Mouse (Mus musculus): ENCODE measurements around the gene Unc119. TPM values are rescaled to one million over a fixed set of nuclear protein-coding genes. Genes with fewer than 3 reads are reported as not detected.

Gene Unc119
- polyA plus RNA-seq, 1 experiment from 2014 or later = 93.2 TPM

GRCm38 (mm10) chr11:78377549-78378159, 34.4 kb downstream of the Unc119 start:
- no peaks in the 10 kb centered on the region for H3K27me3 ChIP-seq
- no peak for ATAC-seq (ENCODE audit: insufficient number of reproducible peaks, insufficient read depth, low FRiP score, low TSS enrichment)
- no peaks in the 10 kb centered on the region for H3K36me3 ChIP-seq
- peaks cover 3% of the 10 kb centered on the region for H3K4me1 ChIP-seq
- no peak overlapping the region for H3K27ac ChIP-seq
- WGBS = 47% methylated on average over 12 of the region's 12 CpGs
- no peak overlapping the region for H3K9ac ChIP-seq
- no peak overlapping the region for H3K4me2 ChIP-seq (replicated peaks)
- no peaks in the 10 kb centered on the region for H3K9me3 ChIP-seq
- H3K4me3 ChIP-seq = no peak overlapping the region

- 0 out of 2 replicates have a peak, but pooled peaks cover 6% of the 10 kb centered on the region for H3K4me1 ChIP-seq
- H3K9me3 ChIP-seq = no peaks in the 10 kb centered on the region
- H3K27ac ChIP-seq = no peak overlapping the region
- 85% methylated on average over 4 of the region's 4 CpGs for WGBS
- ATAC-seq (ENCODE audit: insufficient number of reproducible peaks, insufficient read depth, low FRiP score, low TSS enrichment) = no peak
- H3K9ac ChIP-seq = no peak overlapping the region
- H3K36me3 ChIP-seq = no peaks in the 10 kb centered on the region
- H3K27me3 ChIP-seq = no peaks in the 10 kb centered on the region
- no peak overlapping the region for H3K4me2 ChIP-seq (replicated peaks)
- H3K4me3 ChIP-seq = no peak overlapping the region
Observed at GRCm38 (mm10) chr11:78380351-78380750, 37.1 kb downstream of the Unc119 start.

- H3K4me2 ChIP-seq (replicated peaks) = no peak overlapping the region
- H3K36me3 ChIP-seq = no peaks in the 10 kb centered on the region
- H3K27ac ChIP-seq = no peak overlapping the region
- no peak overlapping the region for H3K9ac ChIP-seq
- 72% methylated on average over 3 of the region's 3 CpGs for WGBS
- H3K4me1 ChIP-seq = 0 out of 2 replicates have a peak, but pooled peaks cover 6% of the 10 kb centered on the region
- no peak for ATAC-seq (ENCODE audit: insufficient number of reproducible peaks, insufficient read depth, low FRiP score, low TSS enrichment)
- H3K4me3 ChIP-seq = no peak overlapping the region
- H3K27me3 ChIP-seq = no peaks in the 10 kb centered on the region
- no peaks in the 10 kb centered on the region for H3K9me3 ChIP-seq
Observed at GRCm38 (mm10) chr11:78380996-78381395, 37.7 kb downstream of the Unc119 start.

GRCm38 (mm10) chr11:78382286-78382685, 39.0 kb downstream of the Unc119 start:
- H3K9me3 ChIP-seq = no peaks in the 10 kb centered on the region
- H3K4me3 ChIP-seq = no peak overlapping the region
- no peak for ATAC-seq (ENCODE audit: insufficient number of reproducible peaks, insufficient read depth, low FRiP score, low TSS enrichment)
- no peaks in the 10 kb centered on the region; the same call in 1 of the 2 replicates for H3K27me3 ChIP-seq
- H3K27ac ChIP-seq = no peak overlapping the region
- 67% methylated on average over 7 of the region's 7 CpGs for WGBS
- 0 out of 2 replicates have a peak, but pooled peaks cover 6% of the 10 kb centered on the region for H3K4me1 ChIP-seq
- no peaks in the 10 kb centered on the region for H3K36me3 ChIP-seq
- no peak overlapping the region for H3K9ac ChIP-seq
- H3K4me2 ChIP-seq (replicated peaks) = no peak overlapping the region

GRCm38 (mm10) chr11:78382701-78383100, 39.4 kb downstream of the Unc119 start:
- no peak for ATAC-seq (ENCODE audit: insufficient number of reproducible peaks, insufficient read depth, low FRiP score, low TSS enrichment)
- H3K36me3 ChIP-seq = no peaks in the 10 kb centered on the region
- no peaks in the 10 kb centered on the region for H3K9me3 ChIP-seq
- no peak overlapping the region for H3K27ac ChIP-seq
- H3K4me2 ChIP-seq (replicated peaks) = no peak overlapping the region
- no peaks in the 10 kb centered on the region; the same call in 1 of the 2 replicates for H3K27me3 ChIP-seq
- H3K9ac ChIP-seq = no peak overlapping the region
- WGBS = 19% methylated on average over 5 of the region's 5 CpGs
- H3K4me3 ChIP-seq = no peak overlapping the region
- H3K4me1 ChIP-seq = 0 out of 2 replicates have a peak, but pooled peaks cover 6% of the 10 kb centered on the region

- H3K9me3 ChIP-seq = no peaks in the 10 kb centered on the region
- H3K36me3 ChIP-seq = no peaks in the 10 kb centered on the region
- no peak overlapping the region for H3K27ac ChIP-seq
- H3K4me2 ChIP-seq (replicated peaks) = no peak overlapping the region
- no peaks in the 10 kb centered on the region; the same call in 1 of the 2 replicates for H3K27me3 ChIP-seq
- no peak overlapping the region for H3K9ac ChIP-seq
- no peak for ATAC-seq (ENCODE audit: insufficient number of reproducible peaks, insufficient read depth, low FRiP score, low TSS enrichment)
- H3K4me3 ChIP-seq = no peak overlapping the region
- H3K4me1 ChIP-seq = 0 out of 2 replicates have a peak, but pooled peaks cover 6% of the 10 kb centered on the region
- WGBS = 79% methylated on average over 10 of the region's 10 CpGs
Observed at GRCm38 (mm10) chr11:78385776-78386175, 42.5 kb downstream of the Unc119 start.

- H3K27ac ChIP-seq = no peak within 1 kb of the TSS; the same call in 1 of the 2 replicates
- ATAC-seq (ENCODE audit: insufficient number of reproducible peaks, insufficient read depth, low FRiP score, low TSS enrichment) = no peak
- no peaks in the 10 kb centered on the region; the same call in 1 of the 2 replicates for H3K27me3 ChIP-seq
- H3K36me3 ChIP-seq = no peaks in the 10 kb centered on the region
- WGBS = 69% methylated on average over 14 of the region's 14 CpGs
- H3K4me3 ChIP-seq = no peak within 1 kb of the TSS
- no peak within 1 kb of the TSS for H3K4me2 ChIP-seq (replicated peaks)
- H3K9me3 ChIP-seq = no peaks in the 10 kb centered on the region
- H3K9ac ChIP-seq = no peak within 1 kb of the TSS
- 0 out of 2 replicates have a peak, but pooled peaks cover 6% of the 10 kb centered on the region for H3K4me1 ChIP-seq
Observed at GRCm38 (mm10) chr11:78386508-78387043, 43.3 kb downstream of the Unc119 start, which contains the start of gene Foxn1. Gene Foxn1 (minus strand): TSS chr11:78386558.

GRCm38 (mm10) chr11:78392728-78393127, 49.4 kb downstream of the Unc119 start:
- Histone ChIP-seq H3K4me1 (0 out of 2 replicates have a peak, but pooled peaks cover 4% of the 10 kb centered on the region), H3K4me2 (replicated peaks) (no peak overlapping the region), H3K27ac (no peak overlapping the region), H3K9ac (no peak overlapping the region), H3K36me3 (no peaks in the 10 kb centered on the region), H3K27me3 (no peaks in the 10 kb centered on the region; the same call in 1 of the 2 replicates), H3K4me3 (no peak overlapping the region), H3K9me3 (no peaks in the 10 kb centered on the region)
- WGBS = 83% methylated on average over 3 of the region's 3 CpGs
- ATAC-seq (ENCODE audit: insufficient number of reproducible peaks, insufficient read depth, low FRiP score, low TSS enrichment) = no peak

- Histone ChIP-seq H3K27me3 (no peaks in the 10 kb centered on the region; the same call in 1 of the 2 replicates), H3K9ac (0 out of 2 replicates have a peak overlapping the region, but pooled peaks have one; percentile 3), H3K36me3 (no peaks in the 10 kb centered on the region), H3K27ac (no peak overlapping the region), H3K9me3 (no peaks in the 10 kb centered on the region), H3K4me3 (peak overlapping the region; percentile 19; the same call in 1 of the 2 replicates), H3K4me1 (0 out of 2 replicates have a peak, but pooled peaks cover 4% of the 10 kb centered on the region), H3K4me2 (replicated peaks) (peak overlapping the region; percentile 41)
- 30% methylated on average over 11 of the region's 11 CpGs for WGBS
- ATAC-seq (ENCODE audit: insufficient number of reproducible peaks, insufficient read depth, low FRiP score, low TSS enrichment) = no peak
Observed at GRCm38 (mm10) chr11:78396950-78397349, 53.7 kb downstream of the Unc119 start.

- Histone ChIP-seq H3K4me2 (replicated peaks) (peak overlapping the region; percentile 41), H3K27me3 (no peaks in the 10 kb centered on the region; the same call in 1 of the 2 replicates), H3K36me3 (no peaks in the 10 kb centered on the region), H3K27ac (no peak overlapping the region), H3K9ac (0 out of 2 replicates have a peak overlapping the region, but pooled peaks have one; percentile 3), H3K4me3 (peak overlapping the region; percentile 19; the same call in 1 of the 2 replicates), H3K4me1 (0 out of 2 replicates have a peak, but pooled peaks cover 4% of the 10 kb centered on the region), H3K9me3 (no peaks in the 10 kb centered on the region)
- 9% methylated on average over 18 of the region's 18 CpGs for WGBS
- ATAC-seq (ENCODE audit: insufficient number of reproducible peaks, insufficient read depth, low FRiP score, low TSS enrichment) = peak; percentile 43; the same call in 1 of the 2 replicates
Observed at GRCm38 (mm10) chr11:78397397-78397796, 54.1 kb downstream of the Unc119 start.

- Histone ChIP-seq H3K4me1 (0 out of 2 replicates have a peak, but pooled peaks cover 4% of the 10 kb centered on the region), H3K4me3 (no peak overlapping the region), H3K9me3 (no peaks in the 10 kb centered on the region), H3K4me2 (replicated peaks) (no peak overlapping the region), H3K27me3 (no peaks in the 10 kb centered on the region; the same call in 1 of the 2 replicates), H3K9ac (no peak overlapping the region), H3K36me3 (no peaks in the 10 kb centered on the region), H3K27ac (no peak overlapping the region)
- 80% methylated on average over 6 of the region's 6 CpGs for WGBS
- no peak for ATAC-seq (ENCODE audit: insufficient number of reproducible peaks, insufficient read depth, low FRiP score, low TSS enrichment)
Observed at GRCm38 (mm10) chr11:78398212-78398611, 54.9 kb downstream of the Unc119 start.
